Mouse (Mus musculus): Measurements from ENCODE around the gene Gm37240. TPM values are rescaled to one million over a fixed set of nuclear protein-coding genes. Genes with fewer than 3 reads are reported as not detected.

Gene Gm37240
- not detected for polyA plus RNA-seq (2015; fragmentation: Illumina TruSeq; extraction: RNeasy Lipid Tissue Mini Kit (QIAGEN cat#74804); ENCODE audit: low read depth, low replicate concordance)

GRCm38 (mm10) chr3:85887239-85887827 is at the start of gene Gm37240, which contains the start of gene Glt28d2:
Gene Gm37240 (minus strand): TSS chr3:85887518.
Gene Glt28d2 (minus strand): TSS chr3:85887516.

DNA sequence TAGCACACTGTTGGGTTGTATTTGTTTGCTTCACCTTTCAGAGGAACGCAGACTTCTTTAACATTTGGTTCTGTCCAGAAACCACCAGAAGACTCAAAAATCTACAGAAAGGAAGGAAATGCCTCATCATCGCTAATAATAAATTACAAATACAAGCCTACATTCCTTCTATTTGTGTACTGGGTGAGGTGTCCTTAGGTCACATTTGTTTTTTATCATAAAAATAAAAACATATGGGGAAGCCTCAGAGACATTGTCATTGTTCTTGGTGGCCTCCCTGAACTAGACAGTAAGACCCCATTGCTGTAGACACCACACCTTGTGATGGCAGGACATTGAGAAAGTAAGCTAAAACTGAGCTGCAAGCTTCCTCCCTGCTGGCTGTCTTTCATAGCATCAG is 70.1 kb downstream of the Gm37240 start, which contains the start of gene Fam160a1:
TSS of gene Fam160a1 (minus strand) at position 101 of the 400 bp plus-strand sequence.

DNA sequence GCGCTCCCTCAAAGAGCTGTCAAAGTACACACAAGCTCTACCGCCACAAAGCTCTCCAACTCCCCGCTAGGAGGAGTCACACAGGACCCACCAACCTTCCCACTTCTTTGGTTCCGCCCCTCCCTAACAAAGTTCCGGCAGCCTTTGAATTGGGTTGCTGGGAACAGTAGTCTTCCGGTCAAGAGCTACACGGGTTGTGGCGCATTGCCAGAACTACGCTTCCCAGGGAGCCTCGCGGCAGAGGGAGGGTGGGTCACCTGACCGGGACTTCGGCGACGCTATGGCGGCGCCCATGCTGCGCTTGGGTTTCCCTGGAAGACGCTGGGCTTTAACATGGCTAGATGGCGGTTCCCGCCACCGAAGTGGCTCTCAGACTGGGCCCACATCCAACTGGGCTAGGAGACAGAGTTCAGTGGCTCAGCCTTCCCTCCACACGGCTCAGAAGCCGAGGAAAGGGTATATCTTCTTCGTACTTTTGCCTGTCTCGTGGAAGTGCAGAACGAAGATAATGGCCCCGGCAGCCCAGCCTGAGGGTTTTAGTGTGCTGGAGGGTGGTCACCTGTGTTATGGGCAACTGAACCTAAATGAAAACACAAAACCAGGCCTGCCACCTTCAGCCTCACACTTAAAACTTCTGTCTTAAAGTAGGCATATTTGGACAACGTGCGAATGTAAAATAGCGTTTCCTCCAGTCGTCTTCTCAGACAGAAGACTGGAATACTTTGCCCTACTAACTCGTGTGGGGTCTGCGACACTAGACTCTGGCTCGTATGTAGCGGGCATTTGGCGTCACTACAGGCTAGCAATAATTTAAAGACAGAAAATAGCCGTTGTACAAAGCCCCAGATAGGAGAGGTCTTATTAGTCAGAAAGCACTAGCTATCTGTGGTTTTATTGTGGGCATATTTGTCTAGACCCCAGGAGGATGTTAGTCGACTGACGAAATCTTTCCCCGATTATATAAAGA is 313.2 kb downstream of the Gm37240 start, which contains the start of gene Gatb:
TSS of gene Gatb (plus strand) at position 256 of the 967 bp plus-strand sequence.

DNA sequence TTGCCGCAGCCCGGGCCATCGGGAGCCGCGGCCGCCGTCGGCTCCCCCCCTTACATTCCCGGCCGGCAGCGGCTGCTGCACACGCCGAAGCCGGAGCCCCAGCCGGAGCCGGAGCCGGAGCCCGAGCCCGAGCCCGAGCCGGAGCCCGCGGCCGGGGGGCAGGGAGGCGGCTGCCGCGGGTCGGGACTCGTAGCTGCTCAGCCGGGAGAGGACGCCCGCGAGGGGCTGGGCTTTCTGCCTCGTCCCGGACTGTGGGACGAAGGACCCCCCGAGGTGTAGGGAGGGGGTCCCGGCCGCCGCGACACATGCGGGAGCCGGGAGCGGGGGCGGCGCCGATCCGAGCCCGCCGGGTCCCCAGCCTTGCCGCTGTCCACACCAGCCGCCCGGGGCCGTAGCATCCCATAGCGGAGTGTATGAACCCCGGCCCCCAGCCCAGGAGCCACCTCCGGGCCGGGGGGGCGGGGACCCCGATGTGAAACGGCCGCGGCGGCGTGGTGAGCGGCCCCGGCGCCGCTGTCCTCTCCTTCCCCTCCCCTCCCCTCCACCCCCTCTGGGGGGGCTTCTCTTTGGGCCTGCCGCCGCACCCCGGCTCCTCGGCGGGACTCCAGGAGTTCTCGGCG is 1072.4 kb downstream of the Gm37240 start, which contains the start of gene Fbxw7:
TSS of gene Fbxw7 (plus strand) at position 507 of the 620 bp plus-strand sequence.

GRCm38 (mm10) chr3:84593274-84593673 is 1294.0 kb downstream of the Gm37240 start, which contains the start of gene Tigd4:
Gene Tigd4 (plus strand): TSS chr3:84593574.

GRCm38 (mm10) chr3:84582023-84582912 is 1305.0 kb downstream of the Gm37240 start, which contains the start of gene Arfip1:
Gene Arfip1 (minus strand): TSS chr3:84582625.

DNA sequence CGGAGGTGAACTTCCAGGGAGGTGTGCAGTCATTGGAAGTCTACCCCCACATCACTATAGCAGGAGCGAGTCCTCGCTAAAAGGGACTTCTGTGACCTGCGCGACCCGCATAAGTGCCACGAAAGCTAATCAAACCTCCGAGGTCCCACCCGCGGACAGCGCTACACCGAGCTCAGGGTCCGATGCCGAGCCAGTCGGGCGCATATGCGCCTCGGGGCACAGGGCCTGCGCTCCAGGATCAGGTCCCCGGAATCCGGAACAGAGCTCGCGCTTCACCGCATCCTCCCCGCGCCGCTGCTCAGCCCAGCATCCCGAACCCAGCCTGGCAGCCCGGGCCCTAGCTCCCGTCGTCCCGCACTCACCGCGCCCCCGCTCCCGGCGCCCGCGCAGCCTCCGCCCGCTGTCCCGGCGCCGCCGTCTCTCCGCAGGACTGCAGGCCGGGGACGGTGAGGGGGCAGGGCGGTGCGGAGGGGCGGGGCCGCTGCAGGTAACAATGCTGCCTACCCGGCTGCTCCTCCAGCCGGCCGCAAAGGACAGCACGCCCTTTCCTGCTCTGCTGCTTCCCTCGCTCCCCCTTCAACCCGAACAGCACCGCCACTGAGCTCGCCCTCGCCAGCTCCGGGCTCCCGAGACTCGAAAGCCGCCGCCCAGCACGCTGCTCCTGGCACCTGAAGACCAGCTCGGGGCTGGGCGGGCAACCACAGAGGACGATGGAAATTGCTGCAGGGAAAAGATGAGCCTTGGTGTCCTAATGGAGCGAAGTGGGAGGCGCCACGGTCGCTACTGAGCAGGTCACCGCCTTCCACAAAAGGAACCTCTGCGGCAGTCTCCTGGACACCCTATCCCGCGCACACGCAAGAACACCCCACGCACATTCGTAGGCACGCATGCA is 1407.1 kb downstream of the Gm37240 start, which contains the start of gene Fhdc1:
TSS of gene Fhdc1 (minus strand) at position 424 of the 892 bp plus-strand sequence.

Other genes with a start within 250 kb of the Gm37240 start
- gene Fam160a1, start 70.2 kb downstream of the Gm37240 start, polyA plus RNA-seq (2015; fragmentation: Illumina TruSeq; extraction: RNeasy Lipid Tissue Mini Kit (QIAGEN cat#74804); ENCODE audit: low read depth, low replicate concordance): 2.2 TPM
- 0.27 TPM for gene Glt28d2, start within 50 bp of the Gm37240 start, polyA plus RNA-seq (2015; fragmentation: Illumina TruSeq; extraction: RNeasy Lipid Tissue Mini Kit (QIAGEN cat#74804); ENCODE audit: low read depth, low replicate concordance)
- 13.5 TPM for gene Sh3d19, start 83.6 kb upstream of the Gm37240 start, polyA plus RNA-seq (2015; fragmentation: Illumina TruSeq; extraction: RNeasy Lipid Tissue Mini Kit (QIAGEN cat#74804); ENCODE audit: low read depth, low replicate concordance)
- not detected for gene Prss48, start 115.0 kb upstream of the Gm37240 start, polyA plus RNA-seq (2015; fragmentation: Illumina TruSeq; extraction: RNeasy Lipid Tissue Mini Kit (QIAGEN cat#74804); ENCODE audit: low read depth, low replicate concordance)